Mouse (Mus musculus) ES-Bruce4 (cell line): Measurements from ENCODE around the gene Kbtbd4. TPM values are rescaled to one million over a fixed set of nuclear protein-coding genes. Genes with fewer than 3 reads are reported as not detected.

Source experiments
- H3K27ac ChIP-seq: 2 replicates; pipeline ENCODE4 v1.5.1; 2012; ENCODE audit warnings: low read length, inconsistent platforms; ENCODE audit not compliant: insufficient read depth
- H3K27me3 ChIP-seq: 2 replicates; pipeline ENCODE4 v1.6.1; 2012; ENCODE audit warnings: mild to moderate bottlenecking, low read length, inconsistent platforms; ENCODE audit not compliant: control insufficient read depth, poor library complexity, insufficient read depth, severe bottlenecking
- H3K36me3 ChIP-seq: 2 replicates; pipeline ENCODE4 v1.6.1; 2012; ENCODE audit warnings: inconsistent platforms, mild to moderate bottlenecking, low read length, moderate library complexity; ENCODE audit not compliant: control insufficient read depth, poor library complexity, insufficient read depth, severe bottlenecking
- H3K4me1 ChIP-seq: one replicate; pipeline ENCODE4 v1.8.1; 2011; ENCODE audit warnings: low read length; ENCODE audit not compliant: control insufficient read depth, insufficient read depth
- H3K4me3 ChIP-seq: 2 replicates; pipeline ENCODE4 v1.5.1; 2011; ENCODE audit warnings: low read depth, mild to moderate bottlenecking, low read length
- H3K9ac ChIP-seq: 2 replicates; pipeline ENCODE4 v1.6.1; 2012; ENCODE audit warnings: low read depth, mild to moderate bottlenecking, inconsistent platforms; ENCODE audit not compliant: poor library complexity, severe bottlenecking
- H3K9me3 ChIP-seq: replicated peaks from 2 replicates; pipeline ENCODE4 v1.6.1; 2012; ENCODE audit warnings: mild to moderate bottlenecking, low read length, inconsistent platforms; ENCODE audit not compliant: control insufficient read depth, poor library complexity, insufficient read depth, severe bottlenecking
- CTCF ChIP-seq: IDR thresholded peaks from one replicate; pipeline ENCODE4 v1.8.1; 2011; ENCODE audit warnings: low read depth, low read length
- EP300 ChIP-seq: IDR thresholded peaks from 2 replicates; pipeline ENCODE4 v1.6.1; 2011; ENCODE audit warnings: low read depth, low read length; ENCODE audit not compliant: insufficient read depth
- POLR2A ChIP-seq: IDR thresholded peaks from one replicate; pipeline ENCODE4 v1.8.1; 2011; ENCODE audit warnings: low read length; ENCODE audit not compliant: insufficient read depth
- polyA plus RNA-seq: library from polyadenylated mRNA; stranded (reverse); fragments of >200 nt; gene quantifications from 2 replicates; pipeline ENCODE4 v1.2.4, GENCODE M21; 2011; ENCODE audit warnings: low read depth; ENCODE audit not compliant: missing spikeins, insufficient read depth, insufficient read length

The Kbtbd4 gene
- polyA plus RNA-seq, 1 experiment: 24.0 TPM

GRCm38 (mm10) chr2:90880144-90880785, 24.3 kb upstream of the Kbtbd4 start:
- Histone ChIP-seq H3K36me3 (no peaks in the 10 kb centered on the region), H3K9ac (no peak overlapping the region), H3K27me3 (no peaks in the 10 kb centered on the region), H3K27ac (no peak overlapping the region), H3K4me1 (no peaks in the 10 kb centered on the region), H3K9me3 (no peaks in the 10 kb centered on the region), H3K4me3 (no peak overlapping the region)
- no peak for TF ChIP-seq POLR2A
- TF ChIP-seq EP300: no peak
- TF ChIP-seq CTCF: no peak

GRCm38 (mm10) chr2:90881824-90882223, 22.7 kb upstream of the Kbtbd4 start:
- Histone ChIP-seq H3K36me3 (no peaks in the 10 kb centered on the region), H3K9me3 (no peaks in the 10 kb centered on the region), H3K4me3 (no peak overlapping the region), H3K9ac (no peak overlapping the region), H3K27ac (no peak overlapping the region), H3K27me3 (peaks cover 5% of the 10 kb centered on the region; the same call in 1 of the 2 replicates), H3K4me1 (no peaks in the 10 kb centered on the region)
- TF ChIP-seq EP300: no peak
- no peak for TF ChIP-seq CTCF
- TF ChIP-seq POLR2A: no peak

GRCm38 (mm10) chr2:90885218-90886041, 19.1 kb upstream of the Kbtbd4 start, which contains the start of gene C1qtnf4:
C1qtnf4 (plus strand) TSS chr2:90885860.
- H3K9ac ChIP-seq: peak within 1 kb of the TSS; percentile 78
- peaks cover 9% of the 10 kb centered on the region for H3K27me3 ChIP-seq
- no peaks in the 10 kb centered on the region for H3K4me1 ChIP-seq
- no peaks in the 10 kb centered on the region for H3K36me3 ChIP-seq
- H3K4me3 ChIP-seq: peak within 1 kb of the TSS; percentile 40
- no peak within 1 kb of the TSS for H3K27ac ChIP-seq
- no peaks in the 10 kb centered on the region for H3K9me3 ChIP-seq
- no peak for TF ChIP-seq EP300
- TF ChIP-seq POLR2A: no peak
- no peak for TF ChIP-seq CTCF

DNA sequence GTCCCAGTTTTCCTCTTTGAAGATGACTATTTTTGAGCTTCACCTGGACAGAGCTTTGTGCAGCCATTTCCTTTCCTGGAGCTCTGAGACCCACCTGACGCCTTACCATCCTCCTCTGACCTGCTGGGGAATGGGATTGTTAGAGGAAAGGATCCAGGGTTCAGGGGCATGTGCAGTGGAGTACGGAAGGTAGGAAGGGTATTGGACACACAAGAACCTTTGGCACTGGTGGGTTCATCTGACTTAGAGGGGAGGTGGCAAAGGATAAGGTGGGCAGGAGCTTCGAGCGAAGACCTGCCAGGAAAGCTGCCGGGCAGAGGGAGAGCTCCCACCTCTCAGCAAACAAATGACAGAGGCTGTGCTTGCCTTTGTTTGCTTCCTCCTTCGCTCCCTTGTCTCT, 18.1 kb upstream of the Kbtbd4 start:
- Histone ChIP-seq H3K9ac (no peak overlapping the region), H3K4me3 (no peak overlapping the region), H3K36me3 (no peaks in the 10 kb centered on the region), H3K9me3 (no peaks in the 10 kb centered on the region), H3K27ac (no peak overlapping the region), H3K27me3 (peaks cover 9% of the 10 kb centered on the region), H3K4me1 (no peaks in the 10 kb centered on the region)
- TF ChIP-seq EP300: no peak
- TF ChIP-seq POLR2A: no peak
- no peak for TF ChIP-seq CTCF

DNA sequence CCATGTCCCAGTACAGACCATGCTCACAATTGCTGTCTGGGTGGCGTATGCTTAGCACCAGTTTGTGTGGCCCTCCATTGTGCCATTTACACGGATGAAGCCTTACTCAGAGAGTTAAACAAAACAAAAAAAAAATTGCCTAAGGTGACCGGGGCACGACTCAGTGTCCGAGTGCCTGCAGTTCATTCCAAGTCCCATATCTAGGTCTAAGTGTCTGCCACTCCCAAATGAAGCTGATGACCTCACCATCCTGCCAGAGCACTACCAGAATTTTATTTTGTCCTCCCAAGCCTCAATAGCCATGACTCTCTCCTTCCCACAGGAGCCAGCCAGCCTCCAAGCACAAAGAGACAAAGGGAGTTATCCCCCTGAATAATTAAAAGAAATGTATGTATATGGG, 16.9 kb upstream of the Kbtbd4 start:
- H3K4me1 ChIP-seq: no peaks in the 10 kb centered on the region
- H3K27ac ChIP-seq: no peak overlapping the region
- H3K9ac ChIP-seq: no peak overlapping the region
- H3K4me3 ChIP-seq: no peak overlapping the region
- TF ChIP-seq CTCF: no peak
- no peak for TF ChIP-seq EP300
- no peak for TF ChIP-seq POLR2A
- no peaks in the 10 kb centered on the region for H3K9me3 ChIP-seq
- H3K36me3 ChIP-seq: no peaks in the 10 kb centered on the region
- peaks cover 9% of the 10 kb centered on the region for H3K27me3 ChIP-seq
